Mouse (Mus musculus): Measurements from ENCODE around the gene Gm20737.
"Not testable (repeated sequence)": the region's sequence is repeated elsewhere in the genome, so short reads cannot be mapped to it uniquely, and the experiment has no call there.

The Gm20737 gene

GRCm38 (mm10) chrY:10535942-10536341 lies at the start of gene Gm20737:
TSS of gene Gm20737 (minus strand) at chrY:10536042.
- not testable (repeated sequence) for DNase-seq (ENCODE audit: low read depth in 1 of 2, low spot score in 2 of 2)

- DNase-seq (ENCODE audit: low read depth in 1 of 2, low spot score in 2 of 2), result not testable (repeated sequence)
Measured at GRCm38 (mm10) chrY:10553153-10553552, 17.3 kb upstream of the Gm20737 start, which contains the start of gene Gm21775. TSS of gene Gm21775 (plus strand) at chrY:10553453.
